Mouse (Mus musculus) embryonic facial prominence, embryonic 15.5 days (tissue): Measurements from ENCODE around the gene Dll1. TPM values are rescaled to one million over a fixed set of nuclear protein-coding genes. Genes with fewer than 3 reads are reported as not detected.
A peak's percentile ranks its signal among the peaks of the same experiment; 100 is the strongest.

ENCODE experiments used
- ATAC-seq: fragments of 200-750 bp; cut with Nextera tagmentation; 2 replicates; pipeline ENCODE4 v1.8.0; 2017; ENCODE audit warnings: low read depth, moderate TSS enrichment; ENCODE audit not compliant: insufficient number of reproducible peaks, low FRiP score, low TSS enrichment
- H3K27ac ChIP-seq: fragments of 300-500 bp; sonication (generic); replicated peaks from 2 replicates; pipeline ENCODE4 v1.5.1; 2015; ENCODE audit warnings: mild to moderate bottlenecking, inconsistent platforms
- H3K27me3 ChIP-seq: fragments of 300-500 bp; sonication (generic); 2 replicates; pipeline ENCODE4 v1.6.1; 2015; ENCODE audit warnings: inconsistent platforms
- H3K36me3 ChIP-seq: fragments of 300-500 bp; sonication (generic); 2 replicates; pipeline ENCODE4 v1.6.1; 2015; ENCODE audit warnings: mild to moderate bottlenecking, inconsistent platforms
- H3K4me1 ChIP-seq: fragments of 300-500 bp; sonication (generic); 2 replicates; pipeline ENCODE4 v1.6.1; 2015; ENCODE audit warnings: inconsistent platforms
- H3K4me2 ChIP-seq: fragments of 300-500 bp; sonication (generic); replicated peaks from 2 replicates; pipeline ENCODE4 v1.6.1; 2015; ENCODE audit warnings: mild to moderate bottlenecking, inconsistent platforms
- H3K4me3 ChIP-seq: fragments of 300-500 bp; sonication (generic); replicated peaks from 2 replicates; pipeline ENCODE4 v1.5.1; 2015; ENCODE audit warnings: mild to moderate bottlenecking, inconsistent platforms
- H3K9ac ChIP-seq: fragments of 300-500 bp; sonication (generic); 2 replicates; pipeline ENCODE4 v1.6.1; 2015; ENCODE audit warnings: inconsistent platforms
- H3K9me3 ChIP-seq: fragments of 300-500 bp; sonication (generic); replicated peaks from 2 replicates; pipeline ENCODE4 v1.6.1; 2016; ENCODE audit warnings: inconsistent platforms
- WGBS: fragments of 180-500 bp; shearing (Covaris S2); methylation state at CpG from one replicate; pipeline ENCODE4 v1.1.7; 2015; 5-methylcytosine and 5-hydroxymethylcytosine counted together
- polyA plus RNA-seq: library from polyadenylated mRNA; unstranded; fragments of >200 nt; fragmentation: Nextera tagmentation; extraction: Ambion mirVana; gene quantifications from 2 replicates; pipeline ENCODE4 v1.2.1, GENCODE M21; 2015

The Dll1 gene
- polyA plus RNA-seq, 1 experiment from 2014 or later = 10.3 TPM

DNA sequence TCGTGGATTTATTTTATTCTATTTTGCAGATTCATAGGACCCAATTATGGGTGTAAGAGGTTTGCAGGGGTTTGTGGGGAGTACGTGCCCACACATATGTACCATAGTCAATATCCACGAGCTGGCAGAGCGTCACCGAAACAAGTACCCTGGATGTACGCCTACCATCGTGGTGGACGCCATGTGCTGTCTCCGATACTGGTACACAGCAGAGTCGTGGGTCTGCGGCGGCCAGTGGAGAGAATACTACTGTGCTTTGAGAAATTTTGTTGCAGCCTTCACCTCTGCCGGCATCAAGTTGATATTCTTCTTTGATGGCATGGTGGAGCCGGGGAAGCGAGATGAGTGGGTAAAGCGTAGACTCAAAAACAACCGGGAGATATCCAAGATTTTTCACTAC is 25.0 kb upstream of the Dll1 start:
- ATAC-seq = no peak
- peaks cover 8% of the 10 kb centered on the region for H3K4me1 ChIP-seq
- H3K9me3 ChIP-seq = no peaks in the 10 kb centered on the region
- no peak overlapping the region for H3K9ac ChIP-seq
- no peaks in the 10 kb centered on the region for H3K27me3 ChIP-seq
- 97% methylated on average over 17 of the region's 17 CpGs for WGBS
- H3K4me2 ChIP-seq = no peak overlapping the region
- no peak overlapping the region for H3K27ac ChIP-seq
- H3K4me3 ChIP-seq = no peak overlapping the region
- H3K36me3 ChIP-seq = peaks cover 41% of the 10 kb centered on the region

DNA sequence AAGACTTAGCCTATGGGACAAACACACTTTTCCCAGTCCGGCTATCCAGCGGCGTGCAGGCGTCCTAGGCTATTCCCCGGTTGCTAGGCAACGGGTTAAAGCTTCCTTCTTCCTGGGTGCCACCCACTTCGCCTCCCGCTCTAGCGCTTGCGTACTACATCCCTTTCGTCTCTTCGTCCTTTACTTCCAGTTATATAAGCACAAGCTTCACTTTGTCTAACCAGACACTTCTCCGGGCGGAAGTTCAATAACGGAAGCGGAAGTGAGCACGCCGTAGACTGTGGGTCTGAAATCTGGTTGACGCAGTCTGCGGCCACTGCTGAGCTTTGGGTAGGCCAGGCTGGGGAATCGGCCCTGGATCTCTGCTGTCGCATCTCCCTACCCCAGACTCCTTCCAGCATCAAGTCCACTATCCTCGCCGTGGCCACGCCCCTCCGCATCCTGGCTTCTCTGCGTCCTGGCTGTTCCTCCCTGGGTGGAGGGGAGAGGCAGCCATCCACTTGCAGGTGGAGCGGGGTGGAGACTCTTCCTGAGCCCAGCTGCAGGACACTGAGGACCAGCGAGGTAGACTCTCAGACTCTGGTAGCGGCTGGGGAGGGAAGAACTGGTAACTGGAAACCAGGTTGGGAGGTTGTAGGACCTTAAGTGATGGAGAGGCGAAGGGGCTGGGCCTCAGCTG is 19.5 kb upstream of the Dll1 start, which contains the start of gene Fam120b:
Fam120b (plus strand) TSS at position 206 of the 679 bp plus-strand sequence.
- H3K4me3 ChIP-seq = peak within 1 kb of the TSS; percentile 79
- H3K36me3 ChIP-seq = no peaks in the 10 kb centered on the region
- peak within 1 kb of the TSS; percentile 83 for H3K27ac ChIP-seq
- no peaks in the 10 kb centered on the region for H3K9me3 ChIP-seq
- H3K4me1 ChIP-seq = peaks cover 16% of the 10 kb centered on the region
- ATAC-seq = peak; percentile 97
- peaks cover 8% of the 10 kb centered on the region for H3K27me3 ChIP-seq
- H3K9ac ChIP-seq = peak within 1 kb of the TSS; percentile 78
- 1% methylated on average over 31 of the region's 31 CpGs for WGBS
- peak within 1 kb of the TSS; percentile 85 for H3K4me2 ChIP-seq

DNA sequence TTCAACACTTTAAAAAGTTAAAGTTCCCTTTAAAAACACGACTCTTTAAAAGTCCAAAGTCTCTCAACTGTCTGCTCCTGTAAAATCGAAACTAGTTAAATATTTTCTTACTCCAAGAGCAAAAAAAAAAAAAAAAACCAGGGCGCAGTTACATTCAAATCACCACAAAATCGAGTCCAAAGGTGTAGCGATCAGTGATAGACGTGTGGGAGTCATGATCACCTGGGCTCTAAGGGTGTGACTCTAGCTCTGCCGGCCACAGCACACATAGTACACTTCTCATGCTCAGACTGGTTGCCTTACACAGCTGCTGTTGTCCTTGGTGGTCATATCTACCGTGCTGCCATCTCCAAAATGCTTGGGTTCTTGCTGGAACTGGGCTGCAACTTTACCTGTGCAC is 12.7 kb upstream of the Dll1 start:
- H3K27me3 ChIP-seq = peaks cover 7% of the 10 kb centered on the region; the same call in 1 of the 2 replicates
- no peak overlapping the region for H3K9ac ChIP-seq
- WGBS = 70% methylated on average over 8 of the region's 8 CpGs
- ATAC-seq = no peak
- H3K27ac ChIP-seq = no peak overlapping the region
- H3K4me3 ChIP-seq = no peak overlapping the region
- no peaks in the 10 kb centered on the region for H3K4me1 ChIP-seq
- no peaks in the 10 kb centered on the region for H3K9me3 ChIP-seq
- H3K36me3 ChIP-seq = no peaks in the 10 kb centered on the region
- H3K4me2 ChIP-seq = no peak overlapping the region

GRCm38 (mm10) chr17:15388892-15389291 is 12.2 kb upstream of the Dll1 start:
- no peak for ATAC-seq
- no peaks in the 10 kb centered on the region for H3K36me3 ChIP-seq
- H3K4me3 ChIP-seq = no peak overlapping the region
- H3K4me1 ChIP-seq = no peaks in the 10 kb centered on the region
- H3K9me3 ChIP-seq = no peaks in the 10 kb centered on the region
- H3K27ac ChIP-seq = no peak overlapping the region
- 58% methylated on average over 4 of the region's 4 CpGs for WGBS
- H3K4me2 ChIP-seq = no peak overlapping the region
- H3K27me3 ChIP-seq = peaks cover 7% of the 10 kb centered on the region; the same call in 1 of the 2 replicates
- no peak overlapping the region for H3K9ac ChIP-seq

GRCm38 (mm10) chr17:15383360-15383759 is 6.7 kb upstream of the Dll1 start:
- Histone ChIP-seq H3K9me3 (no peaks in the 10 kb centered on the region), H3K4me3 (no peak overlapping the region), H3K9ac (no peak overlapping the region), H3K36me3 (no peaks in the 10 kb centered on the region), H3K27me3 (peaks cover 49% of the 10 kb centered on the region), H3K27ac (no peak overlapping the region), H3K4me2 (no peak overlapping the region), H3K4me1 (peaks cover 17% of the 10 kb centered on the region)
- WGBS = 87% methylated on average over 5 of the region's 5 CpGs
- ATAC-seq = no peak

GRCm38 (mm10) chr17:15381869-15382660 is 5.4 kb upstream of the Dll1 start:
- Histone ChIP-seq H3K9me3 (no peaks in the 10 kb centered on the region), H3K4me3 (no peak overlapping the region), H3K27ac (no peak overlapping the region), H3K27me3 (peaks cover 60% of the 10 kb centered on the region), H3K9ac (no peak overlapping the region), H3K4me2 (no peak overlapping the region), H3K4me1 (peaks cover 26% of the 10 kb centered on the region), H3K36me3 (no peaks in the 10 kb centered on the region)
- no peak for ATAC-seq
- 45% methylated on average over 7 of the region's 7 CpGs for WGBS

DNA sequence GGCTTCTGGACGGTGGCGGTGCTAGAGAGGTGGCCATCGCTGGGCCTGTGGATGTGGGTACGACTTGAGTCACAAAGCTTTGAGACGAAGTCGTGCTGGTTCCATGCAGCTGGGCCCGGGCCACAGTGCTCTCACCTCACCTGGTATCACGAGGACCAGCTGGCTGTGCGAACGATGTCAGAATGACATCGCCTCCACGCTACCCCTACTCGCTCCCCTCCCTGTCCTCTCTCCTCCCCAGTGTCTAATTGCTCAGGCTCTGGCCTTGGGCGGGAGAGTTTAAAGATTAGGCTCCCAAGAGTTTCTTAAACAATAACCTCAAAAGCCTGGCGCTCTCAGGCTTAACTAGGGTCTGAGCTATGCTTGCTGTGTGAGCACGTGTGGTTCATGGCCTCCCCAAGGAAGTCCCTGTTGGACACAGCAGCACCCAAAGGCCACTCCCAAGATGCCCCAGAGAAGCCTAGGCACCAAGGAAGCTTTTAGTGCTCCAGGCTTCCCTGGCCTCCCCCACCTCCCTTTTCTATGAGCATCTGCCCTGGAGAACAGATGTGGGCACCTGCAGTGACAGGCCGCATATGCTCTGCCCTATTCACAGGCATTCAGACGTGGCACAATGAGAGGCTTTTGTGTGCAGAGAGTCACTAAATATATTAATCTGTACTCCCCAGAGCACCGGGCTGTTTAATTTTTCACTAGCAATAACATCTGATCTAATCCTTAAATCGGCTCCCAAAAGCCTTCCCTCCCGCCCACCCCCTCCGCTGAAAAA is 4.6 kb upstream of the Dll1 start:
- ATAC-seq = no peak
- H3K4me3 ChIP-seq = peak overlapping the region; percentile 46
- H3K27me3 ChIP-seq = peaks cover 68% of the 10 kb centered on the region
- WGBS = 9% methylated on average over 22 of the region's 22 CpGs
- H3K9ac ChIP-seq = no peak overlapping the region
- no peaks in the 10 kb centered on the region for H3K9me3 ChIP-seq
- H3K4me2 ChIP-seq = peak overlapping the region; percentile 84
- peaks cover 34% of the 10 kb centered on the region for H3K4me1 ChIP-seq
- no peaks in the 10 kb centered on the region for H3K36me3 ChIP-seq
- H3K27ac ChIP-seq = no peak overlapping the region

- Histone ChIP-seq H3K36me3 (no peaks in the 10 kb centered on the region), H3K4me1 (peaks cover 39% of the 10 kb centered on the region), H3K27me3 (peaks cover 70% of the 10 kb centered on the region), H3K9me3 (no peaks in the 10 kb centered on the region), H3K9ac (no peak overlapping the region), H3K4me2 (peak overlapping the region; percentile 84), H3K4me3 (peak overlapping the region; percentile 46), H3K27ac (no peak overlapping the region)
- no peak for ATAC-seq
- WGBS = under 1% methylated on average over 27 of the region's 27 CpGs
Observed at GRCm38 (mm10) chr17:15380641-15381051, 4.0 kb upstream of the Dll1 start.

DNA sequence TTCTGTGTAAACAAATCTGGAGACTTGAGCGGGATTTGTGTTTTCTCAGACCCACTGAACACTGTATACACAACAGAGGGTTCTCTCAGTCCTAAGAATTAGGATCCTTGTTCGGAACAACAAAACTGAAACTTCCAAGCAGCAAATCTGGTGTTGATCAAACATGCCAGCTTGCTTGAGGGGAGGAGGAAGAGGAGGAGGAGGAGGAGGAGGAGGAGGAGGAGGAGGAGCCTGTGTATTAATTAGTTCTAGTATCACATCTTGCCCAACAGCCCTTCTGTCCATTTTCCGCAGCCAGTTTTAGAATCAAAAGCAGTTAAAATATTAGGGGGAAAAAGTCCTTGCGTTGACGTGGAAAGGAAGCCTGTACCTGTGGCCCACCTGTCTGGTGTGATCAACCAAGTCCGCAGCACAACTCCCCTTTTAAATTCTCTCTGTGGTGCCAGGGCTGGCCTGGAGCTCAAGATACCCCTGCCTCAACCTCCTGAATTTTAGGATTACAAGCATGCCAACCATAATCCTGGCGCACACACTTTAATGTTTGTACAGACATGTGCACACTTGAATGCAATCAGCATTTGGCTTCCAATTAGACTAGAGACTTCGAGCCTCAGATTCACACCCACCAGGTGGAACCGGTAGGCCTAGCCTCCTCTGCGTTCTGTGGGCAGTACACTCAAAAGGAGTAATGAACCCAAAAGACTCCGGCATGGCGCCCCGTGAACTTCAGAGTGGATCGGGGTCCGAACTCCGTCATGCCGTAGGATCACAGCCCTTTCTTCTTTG is 3.3 kb upstream of the Dll1 start:
- Histone ChIP-seq H3K36me3 (no peaks in the 10 kb centered on the region), H3K4me1 (peaks cover 45% of the 10 kb centered on the region), H3K9ac (no peak overlapping the region), H3K9me3 (no peaks in the 10 kb centered on the region), H3K27ac (no peak overlapping the region), H3K27me3 (peaks cover 73% of the 10 kb centered on the region), H3K4me3 (peak overlapping the region; percentile 46), H3K4me2 (peak overlapping the region; percentile 84)
- ATAC-seq = no peak
- 9% methylated on average over 17 of the region's 17 CpGs for WGBS

DNA sequence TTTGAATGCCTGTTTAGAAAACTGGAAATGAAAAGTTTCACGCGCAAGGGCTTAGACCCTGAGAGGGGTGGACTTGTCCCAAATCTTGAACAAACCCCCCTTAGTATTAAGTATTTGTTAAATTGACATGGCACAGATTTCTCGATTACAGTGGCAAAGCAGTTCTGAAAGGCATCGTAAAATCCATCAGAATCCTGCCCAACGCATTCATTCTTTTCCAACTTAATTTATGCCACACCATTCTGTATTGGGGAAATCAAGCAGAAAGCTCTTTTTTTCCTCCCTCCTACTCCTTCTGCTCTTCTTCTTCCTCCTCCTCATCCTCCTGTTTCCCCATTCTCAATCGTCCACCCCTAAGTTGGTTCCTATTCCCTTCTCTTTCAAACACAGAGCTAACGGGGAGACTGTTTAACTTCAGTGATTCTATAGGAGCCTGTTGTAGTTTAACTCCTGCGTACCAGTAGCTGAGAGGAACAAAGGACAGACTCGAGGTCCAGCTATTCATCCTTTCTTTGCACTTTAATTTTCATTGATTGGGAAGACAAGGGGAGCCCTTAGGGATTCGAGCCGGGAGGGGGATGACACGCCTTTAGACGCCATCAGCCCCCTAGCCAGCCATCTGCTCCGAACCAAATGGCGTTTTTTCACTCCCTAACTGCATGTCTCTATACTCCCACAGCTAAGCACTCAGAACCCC is 1.9 kb upstream of the Dll1 start:
- H3K27ac ChIP-seq = no peak overlapping the region
- H3K4me3 ChIP-seq = no peak overlapping the region
- 15% methylated on average over 15 of the region's 15 CpGs for WGBS
- ATAC-seq = no peak
- no peaks in the 10 kb centered on the region for H3K9me3 ChIP-seq
- H3K4me2 ChIP-seq = no peak overlapping the region
- H3K27me3 ChIP-seq = peaks cover 83% of the 10 kb centered on the region
- no peak overlapping the region for H3K9ac ChIP-seq
- peaks cover 54% of the 10 kb centered on the region for H3K4me1 ChIP-seq
- H3K36me3 ChIP-seq = no peaks in the 10 kb centered on the region
